Mouse (Mus musculus) cerebellum, adult (tissue): ENCODE measurements around the gene Cars.
"Not testable (repeated sequence)": the region's sequence is repeated elsewhere in the genome, so short reads cannot be mapped to it uniquely, and the experiment has no call there.

Experiments used
- ATAC-seq: cut with Nextera tagmentation; 2 replicates; pipeline ENCODE4 v1.9.2; 2017; ENCODE audit warnings: mild to moderate bottlenecking, moderate library complexity, mixed read lengths; ENCODE audit not compliant: insufficient number of reproducible peaks, low FRiP score, low TSS enrichment

Cars gene

DNA sequence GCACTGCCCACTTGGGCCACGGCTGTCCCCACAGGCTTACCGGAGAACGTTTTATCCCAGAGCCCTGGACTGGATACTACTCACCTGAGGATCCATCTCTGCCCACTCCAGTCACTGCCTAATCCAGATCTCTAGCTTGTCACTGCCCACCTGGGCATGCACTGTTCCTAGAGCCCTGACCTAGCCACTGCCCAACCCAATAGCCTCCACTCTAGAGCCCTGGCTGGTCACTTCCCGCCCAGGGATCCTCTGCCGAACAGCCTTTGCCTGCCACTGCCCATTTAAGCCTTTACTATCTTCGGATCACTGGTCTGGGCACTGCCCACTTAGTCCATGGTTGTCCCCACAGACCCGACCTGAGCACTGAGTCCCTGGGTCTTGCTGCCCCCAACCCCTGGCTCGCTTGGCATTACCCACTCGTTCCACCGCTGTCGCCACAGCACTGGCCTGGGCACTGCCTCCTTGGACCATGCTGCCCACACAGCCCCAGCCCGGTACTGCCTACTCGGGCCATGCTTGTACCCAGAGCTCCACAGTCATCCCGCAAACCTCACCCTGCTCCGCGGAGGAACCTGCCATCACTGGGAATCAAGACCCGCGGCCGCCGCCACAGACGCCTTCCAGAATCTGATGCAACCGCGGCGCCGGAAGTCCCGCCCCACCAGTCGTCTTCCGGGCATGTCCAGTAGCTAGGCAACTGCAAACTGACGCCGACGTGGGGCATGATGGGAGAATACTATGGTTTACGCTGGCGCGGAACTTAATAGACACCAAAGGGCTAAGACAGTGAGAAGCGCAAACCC lies at the start of gene Cars:
Gene Cars, minus strand, starts transcription at position 663 of the 803 bp plus-strand sequence.
- ATAC-seq, result peak; percentile 93

DNA sequence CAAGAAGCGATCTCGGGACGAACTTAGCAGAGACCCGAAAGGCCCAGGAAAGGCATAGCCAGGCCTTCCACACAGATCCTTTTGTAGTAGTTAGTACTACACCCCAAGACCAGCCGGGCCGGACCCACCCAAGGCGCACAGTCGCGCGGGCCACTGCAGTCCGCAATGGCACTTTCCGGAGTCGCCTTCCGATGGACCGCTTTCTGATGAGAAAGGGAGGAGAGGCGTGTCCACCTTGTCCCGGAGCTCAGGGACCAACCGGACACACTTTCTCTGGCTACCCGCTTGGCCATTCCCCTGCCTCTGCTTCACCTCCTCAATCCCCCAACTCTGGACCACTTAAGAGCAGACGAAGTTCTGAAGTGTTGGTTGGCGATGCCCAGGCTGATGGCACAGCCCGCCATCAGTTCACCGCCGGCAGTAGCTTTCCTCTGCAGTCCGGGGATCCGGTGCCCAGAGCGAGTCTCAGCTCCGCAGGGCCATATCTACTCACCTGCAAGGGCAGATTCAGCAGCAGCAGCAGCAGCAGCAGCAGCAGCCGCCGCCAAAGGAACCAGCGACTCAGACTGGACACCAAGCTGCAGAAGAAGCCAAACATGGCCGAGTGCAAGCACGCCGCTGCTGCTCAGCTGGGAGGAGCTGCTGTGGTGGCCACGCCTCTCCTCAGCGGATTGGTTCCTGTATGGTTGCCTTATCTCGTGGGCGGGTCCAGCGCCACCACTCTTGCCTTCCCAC lies 49.3 kb upstream of the Cars start, which contains the start of gene Tnfrsf22:
Gene Tnfrsf22, minus strand, starts transcription at position 628 of the 735 bp plus-strand sequence.
- peak; percentile 61; the same call in 1 of the 2 replicates for ATAC-seq

DNA sequence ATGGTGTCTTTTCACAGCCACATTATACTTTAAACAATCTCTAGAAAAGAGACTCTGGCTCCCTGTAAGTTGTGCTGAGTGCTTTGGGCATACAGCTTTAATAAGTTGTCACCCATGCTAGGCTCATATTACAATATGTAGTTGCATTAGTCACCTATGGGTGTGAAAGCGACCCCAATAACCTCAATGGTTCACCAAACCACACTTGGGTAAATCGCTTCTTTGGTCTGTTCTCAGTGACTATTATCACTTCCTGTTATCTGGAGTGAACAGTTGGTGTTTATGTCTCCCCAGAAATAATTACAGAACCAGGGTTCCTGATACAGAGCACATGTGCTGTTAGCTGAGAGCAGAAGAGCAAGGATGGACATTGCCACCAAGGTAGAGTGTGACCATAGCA lies 44.1 kb upstream of the Cars start:
- not testable (repeated sequence) for ATAC-seq

DNA sequence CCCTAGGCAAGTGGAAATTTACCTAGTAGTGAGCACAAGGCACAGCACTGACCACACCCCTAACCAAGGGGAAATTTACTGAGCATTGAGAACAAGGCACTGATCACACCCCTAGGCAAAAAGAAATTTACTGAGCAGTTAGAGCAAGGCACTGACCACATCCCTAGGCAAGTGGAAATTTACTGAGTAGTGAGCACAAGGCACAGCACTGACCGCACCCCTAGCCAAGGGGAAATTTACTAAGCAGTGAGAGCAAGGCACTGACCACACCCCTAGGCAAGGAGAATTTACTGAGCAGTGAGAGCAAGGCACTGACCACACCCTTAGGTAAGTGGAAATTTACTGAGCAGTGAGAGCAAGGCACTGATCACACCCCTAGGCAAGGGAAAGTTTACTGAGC lies 36.8 kb upstream of the Cars start:
- no peak for ATAC-seq

DNA sequence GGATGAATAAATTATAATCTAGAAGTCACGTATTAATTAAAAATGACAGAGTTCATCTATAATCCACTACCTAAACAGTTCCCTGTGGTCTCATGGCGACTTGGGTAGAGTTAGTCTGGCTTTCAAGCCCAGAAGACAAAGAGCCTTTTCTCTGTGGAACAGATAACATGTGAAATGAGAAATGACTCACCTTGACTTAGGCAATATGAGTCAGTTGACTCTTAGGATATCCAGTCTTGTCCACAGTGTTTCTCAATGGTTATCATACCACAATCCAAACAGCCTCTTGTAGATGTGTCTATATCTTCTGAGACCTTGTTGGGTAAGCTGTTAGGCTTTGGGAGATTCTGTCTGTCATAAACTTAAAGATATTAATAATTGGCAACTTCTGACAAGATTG lies 31.6 kb upstream of the Cars start:
- ATAC-seq, result no peak

DNA sequence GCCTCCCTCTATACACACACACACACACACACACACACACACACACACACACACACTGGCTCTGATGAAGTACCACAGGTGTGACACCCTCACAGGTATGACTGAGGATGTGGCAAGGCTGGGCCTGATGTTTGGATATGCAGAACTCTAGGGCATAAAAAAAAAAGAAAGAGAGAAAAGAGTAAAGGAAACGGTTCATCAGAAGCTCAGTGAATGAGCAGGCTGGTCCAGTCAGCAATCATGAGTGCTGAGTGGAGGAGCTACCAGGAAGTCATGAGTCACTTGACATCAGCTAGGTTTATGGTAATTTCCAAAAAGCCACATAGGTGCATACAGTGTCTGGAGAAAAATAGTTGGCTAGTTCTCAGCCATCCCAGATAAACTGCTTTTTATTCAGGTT lies 29.6 kb upstream of the Cars start:
- no peak for ATAC-seq

DNA sequence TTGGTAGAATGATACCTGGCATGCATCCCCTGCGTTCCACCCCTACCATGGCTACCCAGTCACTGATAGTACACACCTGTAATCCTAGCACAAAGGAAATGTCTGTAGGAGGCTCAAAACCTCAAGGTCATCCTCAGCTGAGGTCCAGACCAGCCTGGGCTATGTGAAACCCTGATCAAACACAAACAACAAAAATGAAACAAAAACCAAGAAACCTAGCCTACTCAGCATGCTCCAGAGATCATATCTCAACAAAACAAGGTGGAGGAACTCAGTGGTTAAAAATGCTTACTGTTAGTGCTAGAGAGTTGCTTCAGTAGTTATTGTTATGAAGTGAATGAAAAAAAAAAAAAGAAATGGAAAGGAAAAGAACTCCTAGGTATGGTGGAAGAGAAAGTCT lies 28.6 kb upstream of the Cars start, which contains the start of gene Tnfrsf26:
Gene Tnfrsf26, minus strand, starts transcription at position 183 of the 400 bp plus-strand sequence.
- no peak for ATAC-seq

DNA sequence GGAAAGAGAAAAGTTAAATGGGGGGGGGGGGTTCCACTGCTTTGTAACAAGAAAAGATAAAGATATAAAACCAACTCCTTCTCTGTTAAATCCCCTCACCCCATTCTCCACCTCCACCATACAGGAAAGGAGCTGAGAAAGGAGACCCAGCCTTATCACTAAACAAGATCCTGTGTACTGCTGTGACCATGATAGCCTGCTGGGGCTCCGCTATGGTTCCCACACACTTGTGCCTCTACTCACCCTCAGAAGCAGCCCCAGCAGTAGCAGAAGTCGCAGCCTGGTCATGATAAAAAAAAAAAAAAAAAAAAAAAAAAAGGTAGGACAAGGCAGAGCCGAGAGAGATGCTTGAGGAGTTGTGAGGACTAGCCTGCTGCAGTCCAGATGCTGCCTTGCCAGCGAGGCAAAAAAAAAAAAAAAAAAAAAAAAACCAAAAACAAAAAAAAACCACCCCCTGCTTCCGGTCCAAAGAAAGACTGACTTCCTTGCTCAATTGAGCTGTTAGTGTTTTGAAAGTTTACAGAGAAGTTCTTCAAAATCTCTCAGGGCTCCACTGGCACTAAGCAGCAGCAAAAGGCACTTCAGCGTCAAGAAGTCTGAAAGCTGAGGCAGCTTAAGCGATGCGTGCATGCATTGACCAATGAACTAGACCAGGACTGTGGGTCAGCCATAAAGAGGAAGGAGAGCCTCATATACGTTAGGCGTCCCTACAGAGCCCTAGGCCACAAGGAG lies 27.8 kb upstream of the Cars start:
- no peak for ATAC-seq

DNA sequence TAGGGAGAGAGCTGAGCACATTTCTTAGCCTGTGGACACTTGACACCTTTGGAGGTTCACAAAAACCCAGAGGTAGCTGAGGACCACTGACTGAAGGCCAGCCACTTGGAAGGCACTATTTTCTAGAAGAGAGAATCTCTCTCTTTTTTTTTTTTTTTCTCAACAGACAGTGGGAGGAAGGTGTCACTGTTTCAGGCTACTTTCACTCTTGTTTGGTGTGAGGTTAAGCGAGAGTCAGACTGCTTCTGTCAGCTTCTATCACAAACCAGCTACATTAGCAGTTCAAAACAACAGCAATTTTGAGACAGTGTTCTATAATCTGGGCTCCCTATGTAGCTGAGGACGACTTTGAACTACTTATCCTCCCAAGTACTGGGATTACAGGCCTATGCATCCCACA lies 26.3 kb upstream of the Cars start:
- ATAC-seq, result no peak

DNA sequence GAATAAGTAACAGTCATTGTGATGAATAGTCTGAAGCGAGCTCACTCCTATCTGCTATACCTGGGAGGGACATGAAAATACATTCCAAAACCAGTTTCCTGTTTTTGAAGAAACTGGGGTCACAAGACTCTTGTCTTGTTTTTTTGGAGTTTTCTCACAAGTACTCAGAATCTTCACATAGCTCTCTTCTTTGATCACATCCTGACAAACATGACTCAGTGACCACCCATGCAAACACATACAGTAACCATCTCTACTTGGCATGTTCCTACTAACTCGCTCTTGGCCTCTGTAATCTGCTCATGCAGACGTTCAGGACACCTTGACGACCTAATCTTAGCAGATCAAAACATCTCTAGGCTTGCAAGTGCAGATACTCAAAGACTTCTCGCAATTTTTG lies 25.3 kb upstream of the Cars start:
- no peak for ATAC-seq

DNA sequence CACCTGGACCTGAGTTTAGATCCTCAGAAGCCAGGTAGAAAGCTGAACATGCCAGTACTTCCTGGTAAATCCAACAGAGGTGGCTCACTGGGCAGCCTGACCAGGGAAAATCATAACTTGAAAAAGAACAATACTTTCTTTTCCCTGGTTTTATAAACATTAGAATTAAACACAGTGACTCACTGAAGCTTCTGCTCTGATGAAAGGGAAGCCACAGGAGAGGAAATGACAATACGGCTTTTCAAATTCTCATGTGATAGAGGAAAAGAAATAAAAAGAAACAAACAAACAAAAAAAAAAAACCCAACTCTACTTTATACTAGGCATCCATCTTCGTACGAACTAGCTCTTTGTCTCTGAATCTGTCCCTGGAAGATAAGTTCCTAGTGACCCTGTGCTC lies 24.7 kb upstream of the Cars start:
- no peak for ATAC-seq

DNA sequence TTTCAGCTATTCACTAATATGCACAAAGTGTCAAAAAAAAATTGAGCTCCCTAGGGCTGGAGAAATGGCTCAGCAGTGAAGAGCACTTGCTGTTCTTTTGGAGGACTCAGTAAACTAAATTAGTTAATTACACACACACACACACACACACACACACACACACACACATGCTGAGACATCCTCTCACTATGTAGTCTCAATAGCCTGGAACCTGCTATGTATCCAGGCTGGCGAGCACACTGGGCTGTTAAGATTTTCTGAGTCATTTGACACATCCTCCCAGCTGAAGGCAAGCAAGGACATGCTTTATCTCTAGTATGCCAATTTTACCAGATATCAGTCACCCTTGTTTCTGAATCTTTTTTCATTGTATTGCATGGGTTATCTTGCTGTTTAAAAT lies 21.1 kb upstream of the Cars start:
- no peak for ATAC-seq

DNA sequence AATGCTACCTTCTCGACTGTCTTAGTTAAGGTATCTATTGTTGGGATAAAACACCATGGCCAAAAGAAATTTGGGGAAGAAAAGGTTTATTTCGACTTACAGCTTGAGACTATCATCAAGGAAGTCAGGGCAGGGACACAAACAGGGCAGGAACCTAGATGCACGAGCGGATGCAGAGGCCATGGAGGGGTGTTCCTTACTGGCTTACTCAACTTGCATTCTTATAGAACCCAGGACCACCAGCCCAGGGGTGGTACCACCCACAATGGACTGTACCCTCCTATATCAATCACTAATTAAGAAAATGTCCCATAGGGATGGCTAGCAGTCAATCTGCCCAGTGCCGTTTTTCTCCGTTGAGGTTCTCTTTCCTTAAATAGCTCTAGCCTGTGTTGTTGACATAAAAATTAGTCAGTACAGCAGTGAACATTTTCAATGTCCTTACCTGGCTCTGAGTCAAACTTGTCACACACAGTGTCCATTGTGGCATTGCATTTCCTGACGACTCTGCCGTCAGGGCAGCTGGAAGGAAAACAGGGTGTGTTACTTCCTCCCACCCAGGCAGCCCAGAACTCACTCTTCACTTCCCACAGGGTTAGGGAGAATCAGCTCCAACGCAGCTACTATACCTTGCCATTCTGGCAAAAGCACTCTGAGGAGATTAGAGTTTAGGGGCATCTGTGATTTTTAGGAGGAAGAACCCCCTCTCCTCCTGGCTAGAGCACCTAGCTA lies 14.7 kb upstream of the Cars start:
- ATAC-seq, result no peak

DNA sequence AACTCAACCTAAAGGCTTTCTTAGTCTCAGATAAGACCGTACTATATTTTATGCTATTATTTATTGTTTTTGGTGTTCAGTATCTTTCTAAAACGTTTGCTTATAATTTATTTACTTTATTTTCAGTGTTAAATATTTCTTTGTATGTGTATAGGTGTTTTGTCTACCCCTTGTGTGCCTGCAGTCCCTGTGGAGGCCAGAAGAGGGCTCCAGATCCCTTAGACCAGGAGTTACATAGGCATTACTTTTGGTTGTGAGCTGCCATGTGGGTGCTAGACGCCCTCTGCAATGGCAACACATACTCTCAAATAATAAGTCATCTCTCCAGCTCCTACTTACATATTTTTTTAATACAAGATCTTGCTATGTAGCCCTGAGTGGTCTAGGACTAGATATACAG lies 12.3 kb upstream of the Cars start:
- ATAC-seq, result no peak

DNA sequence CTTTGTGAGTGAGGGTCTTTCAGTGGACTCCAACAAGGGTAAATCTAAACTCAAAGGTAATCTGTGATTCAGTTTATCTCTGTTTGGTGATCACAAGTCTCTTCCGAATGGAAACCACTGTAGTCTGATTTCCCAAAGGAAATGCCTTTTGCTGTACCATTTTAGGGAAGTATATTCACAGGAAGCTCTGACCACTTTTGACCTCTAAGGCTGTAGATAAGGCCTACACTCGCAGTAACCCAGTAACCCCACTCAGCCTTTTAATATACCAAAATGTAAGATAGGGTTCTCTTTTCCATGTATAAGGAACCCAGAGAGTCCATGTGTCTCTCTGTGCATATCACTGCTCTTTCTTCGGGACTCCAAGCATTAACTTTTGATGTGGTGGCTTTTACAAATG lies 5.4 kb upstream of the Cars start:
- ATAC-seq, result no peak

DNA sequence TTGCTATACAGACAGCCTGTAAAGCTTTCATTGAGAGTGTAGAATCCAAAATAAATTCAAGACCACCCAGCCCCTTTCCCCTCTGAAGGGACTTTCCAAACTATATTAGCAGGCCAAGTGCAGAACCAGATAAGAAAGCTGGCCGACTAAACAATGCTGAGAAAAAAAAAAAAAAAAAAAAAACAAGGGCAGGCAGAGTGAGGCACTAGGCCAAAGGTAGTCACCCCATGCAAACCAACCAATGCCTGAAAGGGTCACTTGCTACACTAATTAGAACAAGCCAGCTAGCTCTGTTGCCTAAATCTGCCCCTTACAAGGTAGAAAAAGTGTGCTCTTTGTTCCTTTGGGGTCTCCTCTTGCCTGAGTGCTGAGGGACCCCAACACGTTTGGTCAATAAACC lies 5.0 kb upstream of the Cars start:
- no peak for ATAC-seq

DNA sequence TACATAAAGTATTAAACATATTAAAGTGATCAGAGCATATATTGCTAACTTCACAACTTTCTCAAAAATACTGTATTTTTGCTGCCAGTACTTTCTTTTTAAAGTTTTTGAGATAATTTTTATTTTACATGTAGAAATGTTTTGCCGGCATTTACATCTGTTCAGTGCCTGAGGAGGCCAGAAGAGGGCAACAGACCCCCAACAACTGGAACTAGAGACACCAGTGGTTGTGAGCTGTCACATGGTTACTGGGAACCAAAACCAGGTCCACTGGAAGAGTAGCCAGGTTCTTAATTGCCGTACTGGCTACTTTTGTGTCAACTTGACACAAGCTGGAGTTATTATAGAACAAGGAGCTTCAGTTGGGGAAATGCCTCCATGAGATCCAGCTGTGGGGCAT lies 1.8 kb upstream of the Cars start:
- no peak for ATAC-seq

DNA sequence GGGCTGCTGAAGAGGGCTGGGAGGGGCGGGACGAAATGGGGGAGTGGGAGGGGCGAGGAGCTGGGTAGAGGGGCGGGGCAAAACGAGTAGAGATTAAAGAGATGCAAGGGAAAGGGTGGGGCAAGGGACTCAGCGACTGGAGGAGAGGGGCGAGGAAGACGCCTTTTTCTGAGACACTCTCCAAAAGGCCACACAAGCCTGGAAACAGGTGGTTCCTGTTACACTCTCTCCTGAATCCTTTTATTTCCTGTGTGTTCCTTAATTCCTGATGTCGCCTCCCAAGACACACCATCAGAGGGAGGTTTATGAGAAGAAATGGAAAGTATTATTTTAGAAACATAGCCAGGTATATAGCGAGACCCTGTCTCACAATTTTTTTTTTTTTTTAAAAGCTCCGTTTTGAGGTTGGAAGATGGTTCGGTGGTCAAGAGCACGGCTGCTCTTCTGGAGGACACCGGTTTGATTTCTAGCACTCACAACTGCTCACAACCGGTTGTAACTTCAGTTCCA lies 396 bp upstream of the Cars start:
- no peak for ATAC-seq

DNA sequence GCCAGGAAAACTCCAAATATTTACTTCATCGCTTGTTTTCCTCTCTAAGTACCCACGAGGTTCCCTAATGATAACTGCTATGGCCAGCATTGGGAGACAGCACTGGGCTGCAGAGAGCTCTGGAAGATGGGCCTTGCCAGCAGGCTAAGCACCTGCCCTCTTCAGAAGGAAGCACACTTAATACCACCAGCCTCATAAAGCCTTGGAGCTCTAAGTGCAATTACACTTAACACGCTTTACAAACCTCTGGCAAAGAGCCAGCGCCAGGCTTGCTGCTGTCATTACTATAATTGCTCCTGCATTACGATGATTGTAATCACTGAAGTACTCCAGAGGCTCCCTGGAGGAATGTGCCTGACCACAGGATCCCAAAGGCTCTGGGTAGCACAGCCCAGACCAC lies 5.0 kb downstream of the Cars start:
- no peak for ATAC-seq

DNA sequence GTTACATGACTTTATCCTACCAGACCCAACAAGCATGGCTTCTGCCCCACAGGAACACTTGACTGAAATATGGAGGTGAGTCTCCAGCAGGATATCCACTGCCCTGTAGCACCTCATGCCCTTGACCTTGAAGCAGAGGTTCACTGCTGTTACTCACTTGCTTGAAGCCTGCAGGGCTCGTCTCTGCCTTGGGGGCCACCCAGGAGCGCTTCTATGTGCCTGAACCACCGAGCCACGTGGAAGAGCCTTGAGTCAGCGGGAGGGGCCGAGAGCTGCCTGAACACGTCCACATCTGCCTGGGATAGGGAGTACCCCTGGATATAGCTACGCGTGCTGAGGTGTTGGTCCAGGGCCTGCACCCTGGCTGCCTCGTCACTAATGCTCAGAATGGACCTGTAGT lies 7.6 kb downstream of the Cars start:
- ATAC-seq, result no peak
